Mouse (Mus musculus): ENCODE measurements around the gene Tex29.

Gene Tex29

GRCm38 (mm10) chr8:11840174-11840573 is at the start of gene Tex29:
TSS of gene Tex29 (plus strand) at chr8:11840474.
- no peak for DNase-seq (ENCODE audit: low read depth)

GRCm38 (mm10) chr8:11794956-11795355 is 45.3 kb upstream of the Tex29 start:
- DNase-seq (ENCODE audit: low read depth): no peak

DNA sequence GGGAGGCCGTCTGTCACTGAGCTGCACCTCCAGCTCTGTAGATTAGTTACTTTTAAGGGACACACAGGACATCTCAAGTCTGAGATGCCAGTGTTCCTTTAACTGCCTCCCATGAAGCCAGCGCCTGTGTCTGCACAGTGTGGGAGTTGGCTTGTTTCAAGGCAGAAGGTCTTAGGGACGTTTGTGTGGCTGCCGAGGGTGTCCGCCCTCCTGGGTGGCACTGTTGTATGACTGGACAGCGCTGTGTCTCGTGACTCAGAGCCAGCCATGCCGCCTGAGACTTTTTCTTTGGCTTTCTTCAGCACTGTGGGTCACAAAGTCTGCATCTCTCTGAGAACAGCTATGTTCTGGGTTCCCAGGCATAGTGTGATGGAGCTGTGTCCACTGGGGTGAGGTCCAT is 43.1 kb upstream of the Tex29 start:
- no peak for DNase-seq (ENCODE audit: low read depth)

DNA sequence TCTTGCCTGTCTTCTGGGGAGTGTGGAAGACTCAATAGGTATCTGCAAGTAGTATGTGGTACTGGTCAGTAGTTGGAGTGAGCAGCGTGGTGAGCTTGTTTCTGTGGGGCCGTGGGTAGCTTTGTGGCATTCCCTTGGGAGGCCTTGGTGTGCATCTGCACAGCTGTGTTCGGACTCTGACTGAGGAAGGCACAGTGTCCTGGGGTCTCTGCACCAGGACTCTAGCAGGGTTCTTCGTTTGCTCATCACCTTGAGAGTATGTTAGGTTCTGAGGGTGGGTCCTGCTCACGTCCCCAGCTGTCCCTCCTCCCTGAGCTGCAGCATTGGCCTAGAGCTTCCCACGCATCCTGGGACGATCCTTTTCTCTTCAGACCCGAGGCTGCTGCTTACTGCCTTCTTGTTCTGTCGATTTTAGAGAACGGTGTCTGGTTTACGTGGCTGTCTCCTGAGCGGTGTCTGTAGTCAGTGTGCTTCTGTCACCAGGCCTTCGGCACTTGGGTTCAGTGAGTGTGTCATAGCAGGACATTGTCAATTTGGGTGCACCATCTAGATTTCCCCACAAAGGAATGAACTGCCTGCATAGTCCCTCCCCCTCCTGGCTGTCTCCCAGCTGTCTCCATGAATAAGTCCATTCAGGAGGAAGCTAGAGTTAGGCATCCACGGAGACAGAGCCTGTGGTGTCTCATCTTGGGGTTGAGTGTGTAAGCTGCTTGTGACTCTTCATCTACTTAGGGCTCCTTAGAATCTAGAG is 42.4 kb upstream of the Tex29 start:
- DNase-seq (ENCODE audit: low read depth): no peak

DNA sequence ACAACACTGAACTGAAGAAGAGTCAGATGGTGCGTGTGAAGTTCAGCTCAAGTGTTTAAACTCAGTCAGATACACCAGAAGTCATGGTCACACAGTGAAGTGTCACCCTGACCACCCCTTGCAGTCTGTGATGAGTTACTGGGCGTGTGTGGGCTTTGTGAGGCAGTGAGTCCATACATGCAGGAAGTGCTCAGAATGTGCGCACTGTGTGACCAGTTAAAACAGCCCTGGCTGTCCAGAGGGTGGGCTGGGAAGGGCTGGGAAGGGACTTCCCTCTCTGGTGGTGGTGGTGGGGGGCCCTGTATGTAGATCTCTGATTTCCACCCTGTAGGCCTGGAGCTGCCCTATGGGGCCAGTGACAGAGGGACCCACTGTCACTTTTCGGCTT is 41.8 kb upstream of the Tex29 start:
- DNase-seq (ENCODE audit: low read depth): no peak

- DNase-seq (ENCODE audit: low read depth): no peak
Observed at GRCm38 (mm10) chr8:11799098-11799497, 41.2 kb upstream of the Tex29 start.

GRCm38 (mm10) chr8:11800481-11800880 is 39.8 kb upstream of the Tex29 start:
- DNase-seq (ENCODE audit: low read depth): no peak

- DNase-seq (ENCODE audit: low read depth): no peak
Observed at GRCm38 (mm10) chr8:11801571-11801970, 38.7 kb upstream of the Tex29 start.

DNA sequence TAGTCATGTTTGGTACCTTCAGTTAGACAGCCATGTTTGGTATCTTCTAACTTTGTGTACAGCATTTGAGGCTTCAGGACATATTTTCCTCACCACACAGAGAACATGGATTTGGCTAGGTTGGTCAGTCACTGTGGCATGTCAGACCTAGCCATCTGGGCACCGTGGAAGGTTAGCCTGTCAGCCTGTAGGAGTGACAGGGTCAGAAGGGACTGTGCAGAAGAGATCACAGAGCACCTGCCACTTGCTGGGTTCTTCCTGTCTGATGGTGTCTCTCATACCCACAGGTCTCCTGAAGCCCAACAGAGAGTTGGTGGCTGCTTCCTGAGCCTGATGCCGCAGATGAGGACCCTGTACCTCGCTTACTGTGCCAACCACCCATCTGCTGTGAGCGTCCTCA is 35.4 kb upstream of the Tex29 start:
- no peak for DNase-seq (ENCODE audit: low read depth)

- DNase-seq (ENCODE audit: low read depth): no peak
Observed at GRCm38 (mm10) chr8:11806252-11806651, 34.0 kb upstream of the Tex29 start.

DNA sequence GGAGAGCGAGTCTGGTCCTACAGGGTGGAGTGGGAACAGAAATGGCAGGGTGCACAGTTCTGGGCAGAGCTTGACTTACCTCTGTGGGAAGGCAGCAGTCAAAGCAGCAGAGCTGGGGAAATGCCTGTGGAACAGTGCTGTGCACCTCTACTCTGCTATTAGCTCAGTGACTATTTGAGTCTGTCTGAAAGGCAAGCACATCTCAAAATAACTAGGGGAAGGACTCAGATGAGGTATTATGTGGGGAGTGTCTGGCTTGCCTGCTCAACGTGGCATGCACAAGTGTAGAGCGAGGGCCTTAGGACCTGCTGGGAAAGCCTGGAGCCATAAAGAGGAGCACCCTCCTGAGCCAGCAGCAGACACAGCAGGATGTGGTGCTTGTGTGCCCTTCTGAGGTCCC is 32.9 kb upstream of the Tex29 start:
- DNase-seq (ENCODE audit: low read depth): no peak

DNA sequence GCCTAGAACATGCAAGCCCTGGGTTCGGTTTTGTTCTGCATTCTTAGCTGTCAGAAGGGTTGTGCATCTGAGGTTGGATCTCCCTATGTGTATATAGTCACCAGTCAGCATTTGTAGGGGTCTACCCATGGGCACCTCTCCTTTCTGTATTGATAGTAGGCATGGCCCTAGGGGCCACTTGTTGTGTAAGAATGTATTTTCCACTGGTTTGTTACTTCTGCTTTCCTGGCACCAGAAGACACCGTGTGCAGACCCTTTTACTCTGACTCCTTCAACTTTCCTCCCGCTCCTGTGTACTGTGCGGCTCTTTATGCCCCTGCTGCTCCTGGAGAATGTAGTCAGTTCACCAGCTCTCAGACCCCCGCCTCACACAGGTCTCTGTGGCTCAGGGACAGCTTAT is 32.2 kb upstream of the Tex29 start:
- DNase-seq (ENCODE audit: low read depth): no peak

DNA sequence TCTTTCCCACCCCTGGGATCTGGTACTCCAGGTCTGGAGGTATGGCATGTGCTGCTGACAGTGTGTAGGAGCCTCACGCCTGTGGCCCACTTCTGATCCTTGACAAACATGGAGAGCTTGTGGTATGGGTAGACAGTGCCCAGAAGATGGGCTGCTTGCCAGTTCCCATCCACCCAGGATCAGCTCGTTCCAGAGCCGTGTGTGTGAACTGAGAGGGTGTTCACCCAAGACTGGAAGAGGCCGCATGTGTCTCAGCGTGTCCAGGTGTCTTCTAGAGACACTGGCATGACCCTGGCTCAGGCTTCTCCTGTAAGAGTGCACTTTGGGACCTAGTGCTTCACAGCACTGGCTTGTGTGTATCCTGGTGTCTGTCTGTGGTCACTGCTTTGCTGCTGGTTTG is 29.8 kb upstream of the Tex29 start:
- DNase-seq (ENCODE audit: low read depth): no peak

- no peak for DNase-seq (ENCODE audit: low read depth)
Observed at GRCm38 (mm10) chr8:11813801-11814200, 26.5 kb upstream of the Tex29 start.

GRCm38 (mm10) chr8:11815206-11815605 is 25.1 kb upstream of the Tex29 start:
- no peak for DNase-seq (ENCODE audit: low read depth)

DNA sequence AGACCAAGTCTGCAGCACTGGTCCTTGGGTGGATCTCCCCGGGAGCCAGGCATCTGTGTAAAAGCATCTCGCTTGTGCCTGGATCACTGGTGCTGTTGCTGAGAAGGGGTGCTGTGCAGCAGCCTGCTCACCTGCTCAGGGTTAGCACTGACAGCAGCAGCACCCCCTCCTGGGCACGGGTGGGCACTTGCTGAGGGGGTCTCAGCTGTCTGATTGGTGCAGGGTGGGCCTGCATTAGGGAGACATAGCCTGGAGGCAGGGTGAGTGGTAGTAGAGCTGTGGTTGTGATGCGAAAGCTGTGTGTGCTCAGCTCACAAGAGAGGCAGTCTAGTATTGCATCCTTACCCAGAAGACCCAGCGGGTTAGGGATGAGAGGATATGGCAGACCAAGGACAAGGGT is 20.1 kb upstream of the Tex29 start:
- no peak for DNase-seq (ENCODE audit: low read depth)

GRCm38 (mm10) chr8:11820568-11820967 is 19.7 kb upstream of the Tex29 start:
- no peak for DNase-seq (ENCODE audit: low read depth)

GRCm38 (mm10) chr8:11821451-11822206 is 18.6 kb upstream of the Tex29 start:
- DNase-seq (ENCODE audit: low read depth): no peak

GRCm38 (mm10) chr8:11822550-11823060 is 17.7 kb upstream of the Tex29 start:
- no peak for DNase-seq (ENCODE audit: low read depth)

- no peak for DNase-seq (ENCODE audit: low read depth)
Observed at GRCm38 (mm10) chr8:11825756-11826155, 14.5 kb upstream of the Tex29 start.

DNA sequence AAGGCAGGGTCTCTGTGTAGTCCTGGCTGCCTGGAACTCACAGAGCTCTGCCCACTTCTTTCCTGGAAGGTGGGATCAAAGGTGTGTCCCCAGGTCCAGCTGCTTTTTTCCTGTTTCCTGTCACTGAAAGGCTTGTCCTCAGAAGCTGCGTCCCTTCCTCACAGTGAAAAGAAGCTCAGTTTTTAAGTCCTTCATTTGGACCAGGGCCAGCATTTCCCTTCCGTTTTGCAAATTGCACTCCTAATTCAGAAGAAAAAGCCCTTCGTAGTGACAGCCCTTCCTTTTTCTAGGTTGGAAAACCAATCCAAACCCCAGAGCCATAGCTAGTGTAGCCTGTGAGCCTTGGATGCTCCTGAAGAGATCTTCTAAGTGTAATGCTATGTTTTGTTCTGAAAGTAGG is 13.0 kb upstream of the Tex29 start:
- no peak for DNase-seq (ENCODE audit: low read depth)

- no peak for DNase-seq (ENCODE audit: low read depth)
Observed at GRCm38 (mm10) chr8:11830214-11831046, 9.8 kb upstream of the Tex29 start.

GRCm38 (mm10) chr8:11831174-11831573 is 9.1 kb upstream of the Tex29 start:
- no peak for DNase-seq (ENCODE audit: low read depth)
